Mouse (Mus musculus): ENCODE measurements around the gene Tekt2. TPM values are rescaled to one million over a fixed set of nuclear protein-coding genes. Genes with fewer than 3 reads are reported as not detected.

Tekt2 gene
- polyA plus RNA-seq (2012; fragmentation: generic; extraction: Trizol), result 1 to 10 TPM in 1 of 2 experiments, under 1 TPM in 1; 0.25 to 1.0 TPM

DNA sequence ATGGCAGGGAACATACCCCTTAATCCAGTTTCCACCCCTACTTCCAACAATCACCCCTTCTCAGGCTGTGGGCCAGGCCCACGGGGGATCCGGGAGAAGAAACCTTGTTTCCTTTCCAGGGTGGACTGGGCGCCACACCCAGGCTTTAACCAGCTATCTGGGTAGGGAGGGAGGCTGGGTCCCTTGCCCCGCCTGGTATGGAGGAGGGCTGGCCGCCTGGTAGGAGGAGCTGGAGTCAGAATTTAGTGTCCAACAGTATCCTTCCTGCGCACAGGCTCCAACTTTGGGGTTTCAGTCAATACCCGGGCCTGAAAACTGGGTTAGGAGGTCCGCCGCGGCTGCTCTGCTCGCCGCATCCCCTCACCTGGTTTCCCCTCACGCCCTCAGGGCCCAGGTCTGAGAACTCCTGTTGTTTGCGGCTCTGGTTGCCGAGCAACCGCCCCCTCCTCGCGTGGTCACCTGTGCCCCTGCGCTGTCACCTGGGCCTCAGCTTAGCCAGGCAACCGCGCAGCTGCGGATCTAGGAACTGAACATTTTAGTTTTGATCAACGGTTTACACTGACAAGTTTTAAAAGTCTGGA, at the start of gene Tekt2:
Tekt2 (minus strand) TSS at position 408 of the 581 bp plus-strand sequence.

DNA sequence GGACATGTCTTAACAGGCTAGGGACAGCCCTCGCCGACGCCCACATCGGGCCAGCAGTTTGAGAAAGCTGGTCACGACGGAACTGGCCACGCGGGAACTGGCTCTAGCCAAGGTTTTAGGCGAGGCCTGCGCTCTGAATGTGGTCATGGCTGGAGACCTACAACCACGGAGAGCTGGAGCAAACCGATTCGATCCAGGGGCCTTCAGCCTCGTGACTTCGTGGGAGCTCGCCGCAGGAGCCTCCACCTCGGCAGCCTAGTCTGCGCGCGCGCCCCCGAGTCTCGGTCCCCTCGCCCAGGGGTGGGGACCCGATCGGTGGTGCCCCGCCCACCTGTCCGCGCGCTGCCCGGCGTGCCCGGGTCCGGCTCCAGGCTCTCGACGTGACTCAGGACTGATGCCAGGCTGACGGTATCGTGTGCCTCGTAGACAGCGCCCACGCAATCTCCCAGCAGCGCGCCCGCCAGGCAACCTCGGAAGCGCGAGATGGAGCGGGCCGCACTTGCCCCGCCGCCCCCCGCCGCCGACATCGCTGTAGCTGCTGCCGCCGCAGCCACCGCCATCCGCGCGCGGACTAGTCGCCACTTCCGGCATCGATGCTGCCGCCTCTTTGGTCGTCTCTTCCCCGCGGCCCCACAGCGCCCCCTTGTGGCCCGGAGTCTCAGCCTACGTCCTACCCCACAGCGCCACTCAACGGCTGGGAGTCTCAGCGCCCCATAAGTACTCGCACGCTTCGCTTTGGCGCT, 4.2 kb downstream of the Tekt2 start, which contains the start of gene Adprhl2:
Adprhl2 (minus strand) TSS at position 593 of the 743 bp plus-strand sequence.

DNA sequence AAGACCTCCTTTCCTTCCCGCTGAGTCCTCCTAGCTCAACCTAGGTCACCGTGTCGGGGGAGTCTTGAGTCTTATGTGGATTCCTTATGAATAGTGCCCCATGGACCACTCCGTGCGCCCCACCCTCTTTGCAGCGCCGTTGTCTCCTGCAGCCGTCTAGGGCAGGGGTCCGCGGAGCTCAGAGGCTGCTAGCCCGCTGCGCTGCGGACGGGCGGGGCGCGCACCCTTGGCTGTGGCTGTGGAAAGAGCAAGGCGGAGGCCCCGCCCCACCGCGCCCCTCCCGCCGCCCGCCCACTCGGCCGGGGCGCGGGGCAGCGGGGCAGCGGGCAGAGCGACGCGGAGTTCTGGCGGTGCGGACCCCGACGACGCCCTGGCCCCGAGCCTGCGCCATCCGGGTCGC, 39.0 kb downstream of the Tekt2 start, which contains the start of gene Col8a2:
Col8a2 (plus strand) TSS at position 302 of the 400 bp plus-strand sequence.

Other genes with a start within 250 kb of the Tekt2 start
- 10 to 100 TPM; 33.7 to 54.4 TPM for gene Lsm10, start 229.1 kb downstream of the Tekt2 start, polyA plus RNA-seq (2012; fragmentation: generic; extraction: Trizol)
- gene Stk40, start 221.7 kb downstream of the Tekt2 start, polyA plus RNA-seq (2012; fragmentation: generic; extraction: Trizol), result 1 to 10 TPM; 2.4 to 8.0 TPM
- gene Eva1b, start 177.9 kb downstream of the Tekt2 start, polyA plus RNA-seq (2012; fragmentation: generic; extraction: Trizol), result under 1 TPM; 0.04 to 0.39 TPM
- gene Sh3d21, start 162.2 kb downstream of the Tekt2 start, polyA plus RNA-seq (2012; fragmentation: generic; extraction: Trizol), result under 1 TPM; 0.09 to 0.22 TPM
- 10 to 100 TPM; 11.5 to 69.4 TPM for gene Thrap3, start 122.9 kb downstream of the Tekt2 start, polyA plus RNA-seq (2012; fragmentation: generic; extraction: Trizol)
- gene Map7d1, start 69.3 kb downstream of the Tekt2 start, polyA plus RNA-seq (2012; fragmentation: generic; extraction: Trizol), result 100 to 1,000 TPM in 1 of 2 experiments, 10 to 100 TPM in 1; 63.4 to 111 TPM
- gene Trappc3, start 63.4 kb downstream of the Tekt2 start, polyA plus RNA-seq (2012; fragmentation: generic; extraction: Trizol), result 100 to 1,000 TPM in 1 of 2 experiments, 10 to 100 TPM in 1; 66.0 to 113 TPM
- gene Col8a2, start 38.9 kb downstream of the Tekt2 start, polyA plus RNA-seq (2012; fragmentation: generic; extraction: Trizol), result 10 to 100 TPM in 1 of 2 experiments, under 1 TPM in 1; 0.14 to 10.3 TPM
- 10 to 100 TPM; 42.8 to 50.0 TPM for gene Adprhl2, start 4.0 kb downstream of the Tekt2 start, polyA plus RNA-seq (2012; fragmentation: generic; extraction: Trizol)
- 1 to 10 TPM in 1 of 2 experiments, under 1 TPM in 1; 0.48 to 2.0 TPM for gene Ago3, start 103.9 kb upstream of the Tekt2 start, polyA plus RNA-seq (2012; fragmentation: generic; extraction: Trizol)
- gene Ago1, start 142.9 kb upstream of the Tekt2 start, polyA plus RNA-seq (2012; fragmentation: generic; extraction: Trizol), result 10 to 100 TPM in 1 of 2 experiments, 1 to 10 TPM in 1; 1.8 to 16.0 TPM
- gene Ago4, start 207.8 kb upstream of the Tekt2 start, polyA plus RNA-seq (2012; fragmentation: generic; extraction: Trizol), result under 1 TPM; 0.01 to 0.27 TPM
- 1 to 10 TPM; 1.5 to 2.3 TPM for gene Clspn, start 231.2 kb upstream of the Tekt2 start, polyA plus RNA-seq (2012; fragmentation: generic; extraction: Trizol)